Mouse (Mus musculus) hindbrain, embryonic 16.5 days (tissue): ENCODE data around the gene Rbpj. TPM values are rescaled to one million over a fixed set of nuclear protein-coding genes. Genes with fewer than 3 reads are reported as not detected.

Source experiments
- ATAC-seq: fragments of 200-750 bp; cut with Nextera tagmentation; 2 replicates; pipeline ENCODE4 v1.8.0; 2017; ENCODE audit warnings: moderate TSS enrichment, moderate library complexity
- H3K27ac ChIP-seq: fragments of 300-500 bp; sonication (generic); 2 replicates; pipeline ENCODE4 v1.5.1; 2014; ENCODE audit warnings: low read depth, mild to moderate bottlenecking, control low read depth, low read length, moderate library complexity
- H3K27me3 ChIP-seq: fragments of 300-500 bp; sonication (generic); replicated peaks from 2 replicates; pipeline ENCODE4 v1.6.1; 2014; ENCODE audit warnings: low read length; ENCODE audit not compliant: control insufficient read depth, insufficient read depth
- H3K36me3 ChIP-seq: fragments of 300-500 bp; sonication (generic); 2 replicates; pipeline ENCODE4 v1.6.1; 2014; ENCODE audit warnings: mild to moderate bottlenecking, low read length, moderate library complexity, mixed read lengths; ENCODE audit not compliant: control insufficient read depth, insufficient read depth
- H3K4me1 ChIP-seq: fragments of 300-500 bp; sonication (generic); 2 replicates; pipeline ENCODE4 v1.6.1; 2014; ENCODE audit warnings: low read depth, low read length; ENCODE audit not compliant: control insufficient read depth, insufficient read depth
- H3K4me2 ChIP-seq: fragments of 300-500 bp; sonication (generic); 2 replicates; pipeline ENCODE4 v1.6.1; 2014; ENCODE audit warnings: mild to moderate bottlenecking, low read length, control low read depth, moderate library complexity
- H3K4me3 ChIP-seq: fragments of 300-500 bp; sonication (generic); 2 replicates; pipeline ENCODE4 v1.5.1; 2014; ENCODE audit warnings: mild to moderate bottlenecking, low read length, control low read depth, moderate library complexity
- H3K9ac ChIP-seq: fragments of 300-500 bp; sonication (generic); 2 replicates; pipeline ENCODE4 v1.6.1; 2014; ENCODE audit warnings: low read depth, mild to moderate bottlenecking, control low read depth, low read length, moderate library complexity
- H3K9me3 ChIP-seq: fragments of 300-500 bp; sonication (generic); 2 replicates; pipeline ENCODE4 v1.6.1; 2014; ENCODE audit warnings: mild to moderate bottlenecking, low read length, moderate library complexity; ENCODE audit not compliant: control insufficient read depth
- WGBS: fragments of 180-500 bp; shearing (Covaris S2); extraction: QIAGEN DNeasy Blood & Tissue Kit; methylation state at CpG from one replicate; pipeline ENCODE4 v1.1.7; 2014; 5-methylcytosine and 5-hydroxymethylcytosine counted together
- polyA plus RNA-seq: library from polyadenylated mRNA; unstranded; fragments of >200 nt; fragmentation: Nextera tagmentation; extraction: Ambion mirVana; gene quantifications from 2 replicates; pipeline ENCODE4 v1.2.1, GENCODE M21; 2015

Rbpj gene
- polyA plus RNA-seq, 1 experiment from 2014 or later = 19.8 TPM

DNA sequence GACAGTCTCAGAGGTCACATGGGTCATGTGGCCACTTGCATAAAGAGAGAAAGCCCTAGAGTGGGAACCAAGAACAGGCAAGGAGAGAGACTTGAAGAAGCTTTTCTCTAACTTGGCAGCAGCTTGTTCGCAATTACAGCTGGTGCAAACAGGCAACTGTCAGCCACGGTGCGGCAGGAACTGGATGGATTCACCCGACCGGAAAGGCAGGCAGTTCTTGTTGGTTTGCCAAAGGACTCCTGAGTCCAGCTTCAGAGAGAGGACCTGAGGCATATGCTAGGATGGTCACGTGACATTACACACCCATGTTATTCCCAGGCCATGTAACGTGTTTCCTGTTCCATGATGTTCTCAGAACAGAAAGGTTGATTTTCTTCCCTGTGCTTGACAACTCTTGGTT lies 222.4 kb downstream of the Rbpj start:
- ATAC-seq = no peak
- no peaks in the 10 kb centered on the region for H3K4me1 ChIP-seq
- H3K9me3 ChIP-seq = no peaks in the 10 kb centered on the region
- WGBS = 74% methylated on average over 7 of the region's 7 CpGs
- no peak overlapping the region for H3K4me2 ChIP-seq
- H3K4me3 ChIP-seq = no peak overlapping the region
- no peak overlapping the region for H3K9ac ChIP-seq
- no peaks in the 10 kb centered on the region for H3K36me3 ChIP-seq
- H3K27me3 ChIP-seq = no peaks in the 10 kb centered on the region; the same call in 1 of the 2 replicates
- H3K27ac ChIP-seq = no peak overlapping the region

- Histone ChIP-seq H3K9me3 (no peaks in the 10 kb centered on the region), H3K4me2 (no peak overlapping the region), H3K36me3 (no peaks in the 10 kb centered on the region), H3K27ac (no peak overlapping the region), H3K9ac (no peak overlapping the region), H3K27me3 (no peaks in the 10 kb centered on the region; the same call in 1 of the 2 replicates), H3K4me1 (no peaks in the 10 kb centered on the region), H3K4me3 (no peak overlapping the region)
- WGBS = 68% methylated on average over 3 of the region's 3 CpGs
- peak; percentile 52; the same call in 1 of the 2 replicates for ATAC-seq
Observed at GRCm38 (mm10) chr5:53691577-53691976, 225.6 kb downstream of the Rbpj start.

DNA sequence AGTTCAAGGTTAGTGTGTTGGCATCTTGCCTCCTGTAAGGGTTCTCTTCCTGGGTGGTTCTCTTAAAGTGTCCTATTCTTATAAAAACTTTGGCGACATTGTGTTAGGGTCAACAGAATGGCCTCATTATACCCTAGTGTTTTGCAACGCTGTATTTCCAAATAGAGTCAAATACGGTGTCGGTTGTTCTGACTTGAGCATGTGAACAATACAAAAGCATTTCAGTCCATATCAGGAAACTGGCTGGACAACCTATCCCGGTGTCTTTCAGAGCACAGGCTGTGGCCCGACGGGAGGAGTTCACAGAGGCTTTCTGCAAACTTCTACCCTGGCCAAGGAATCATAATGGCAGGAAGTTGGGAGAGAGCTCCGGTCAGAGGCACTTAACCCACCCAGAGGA lies 226.1 kb downstream of the Rbpj start:
- 85% methylated on average over 8 of the region's 8 CpGs for WGBS
- H3K27ac ChIP-seq = no peak overlapping the region
- ATAC-seq = no peak
- H3K4me2 ChIP-seq = no peak overlapping the region
- no peak overlapping the region for H3K4me3 ChIP-seq
- H3K27me3 ChIP-seq = no peaks in the 10 kb centered on the region; the same call in 1 of the 2 replicates
- no peaks in the 10 kb centered on the region for H3K36me3 ChIP-seq
- no peak overlapping the region for H3K9ac ChIP-seq
- no peaks in the 10 kb centered on the region for H3K9me3 ChIP-seq
- no peaks in the 10 kb centered on the region for H3K4me1 ChIP-seq

GRCm38 (mm10) chr5:53692662-53693061 lies 226.7 kb downstream of the Rbpj start:
- Histone ChIP-seq H3K4me1 (no peaks in the 10 kb centered on the region), H3K9me3 (no peaks in the 10 kb centered on the region), H3K27me3 (no peaks in the 10 kb centered on the region; the same call in 1 of the 2 replicates), H3K9ac (no peak overlapping the region), H3K36me3 (no peaks in the 10 kb centered on the region), H3K4me3 (no peak overlapping the region), H3K27ac (no peak overlapping the region), H3K4me2 (no peak overlapping the region)
- no peak for ATAC-seq
- 100% methylated on average over 1 of the region's 1 CpGs for WGBS

DNA sequence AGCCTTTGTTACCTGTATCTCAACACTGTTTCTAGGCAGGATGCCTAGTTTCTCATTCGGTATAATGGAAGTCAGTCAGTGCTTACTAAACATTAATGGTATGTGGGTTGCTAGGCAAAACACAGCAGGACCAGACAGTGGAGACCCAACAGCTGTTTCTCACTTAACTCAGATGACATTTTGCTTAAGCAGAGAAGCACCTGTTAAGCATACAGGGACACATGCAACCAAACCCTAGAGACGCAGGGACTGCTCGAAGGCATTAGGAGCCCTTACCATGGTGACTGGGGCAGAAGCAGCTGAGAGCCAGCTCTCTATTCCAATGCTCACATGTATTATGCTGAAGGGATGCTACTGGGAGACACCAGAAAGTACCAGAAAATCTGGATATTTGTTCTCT lies 230.7 kb downstream of the Rbpj start:
- no peak for ATAC-seq

DNA sequence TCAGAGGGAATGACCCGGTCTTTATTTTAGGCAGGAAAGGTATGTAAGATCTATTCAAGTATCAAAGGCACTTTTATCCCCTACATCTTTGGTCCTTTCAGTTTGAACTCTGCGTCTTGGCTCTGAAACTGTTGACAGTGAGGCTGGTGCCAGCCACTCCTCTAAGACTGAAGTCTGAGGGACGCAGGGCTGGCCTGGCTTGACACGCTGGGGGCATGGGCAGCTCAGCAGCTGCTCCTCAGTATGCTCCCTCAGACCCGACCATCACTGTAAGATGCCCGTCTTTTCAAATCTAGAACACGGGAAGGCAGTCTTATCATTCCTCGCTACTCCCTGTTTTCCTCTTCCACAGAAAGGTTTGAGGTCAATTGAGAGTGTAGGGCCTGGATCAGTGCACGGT lies 231.8 kb downstream of the Rbpj start:
- Histone ChIP-seq H3K27me3 (no peaks in the 10 kb centered on the region), H3K9ac (no peak overlapping the region), H3K27ac (no peak overlapping the region), H3K36me3 (no peaks in the 10 kb centered on the region), H3K9me3 (no peaks in the 10 kb centered on the region), H3K4me1 (no peaks in the 10 kb centered on the region), H3K4me3 (no peak overlapping the region), H3K4me2 (no peak overlapping the region)
- no peak for ATAC-seq
- WGBS = 80% methylated on average over 9 of the region's 9 CpGs

More for the DNA sequence above, 230.7 kb downstream of the Rbpj start:
- 70% methylated on average over 3 of the region's 3 CpGs for WGBS
- Histone ChIP-seq H3K4me3 (no peak overlapping the region), H3K9ac (no peak overlapping the region), H3K27me3 (no peaks in the 10 kb centered on the region), H3K27ac (no peak overlapping the region), H3K4me2 (no peak overlapping the region), H3K36me3 (no peaks in the 10 kb centered on the region), H3K4me1 (no peaks in the 10 kb centered on the region), H3K9me3 (no peaks in the 10 kb centered on the region)

GRCm38 (mm10) chr5:53702686-53703085 lies 236.7 kb downstream of the Rbpj start:
- Histone ChIP-seq H3K9me3 (no peaks in the 10 kb centered on the region), H3K4me3 (no peak overlapping the region), H3K27ac (no peak overlapping the region), H3K27me3 (no peaks in the 10 kb centered on the region), H3K9ac (no peak overlapping the region), H3K4me1 (peaks cover 6% of the 10 kb centered on the region), H3K4me2 (no peak overlapping the region), H3K36me3 (no peaks in the 10 kb centered on the region)
- ATAC-seq = no peak
- 78% methylated on average over 14 of the region's 14 CpGs for WGBS

Other genes starting within 250 kb of the Rbpj start
- 70.9 and 80.1 TPM in 2 replicates for gene Smim20, start 199.1 kb upstream of the Rbpj start, polyA plus RNA-seq
- gene Cckar, start 241.6 kb downstream of the Rbpj start, polyA plus RNA-seq = 0.70 and 0.79 TPM in 2 replicates